Mouse (Mus musculus) limb, embryonic 11.5 days (tissue): Measurements from ENCODE around the gene Fgfr2. TPM values are rescaled to one million over a fixed set of nuclear protein-coding genes. Genes with fewer than 3 reads are reported as not detected.

Source experiments
- ATAC-seq: fragments of 200-750 bp; cut with Nextera tagmentation; 2 replicates; pipeline ENCODE4 v1.8.0; 2017; ENCODE audit warnings: low read depth; ENCODE audit not compliant: insufficient number of reproducible peaks, low FRiP score, low TSS enrichment
- DNase-seq: peaks from one replicate; pipeline ENCODE4 v3.0.0-alpha.2; 2015; ENCODE audit warnings: low spot score
- H3K27ac ChIP-seq: fragments of 300-500 bp; sonication (generic); replicated peaks from 2 replicates; pipeline ENCODE4 v1.5.1; 2014; ENCODE audit warnings: low read depth, mild to moderate bottlenecking, low read length
- H3K27me3 ChIP-seq: fragments of 300-500 bp; sonication (generic); 2 replicates; pipeline ENCODE4 v1.6.1; 2014; ENCODE audit warnings: mild to moderate bottlenecking, low read length, mixed read lengths; ENCODE audit not compliant: control insufficient read depth, insufficient read depth
- H3K36me3 ChIP-seq: fragments of 300-500 bp; sonication (generic); 2 replicates; pipeline ENCODE4 v1.6.1; 2014; ENCODE audit warnings: mild to moderate bottlenecking, low read length, moderate library complexity, mixed read lengths; ENCODE audit not compliant: control insufficient read depth, insufficient read depth
- H3K4me1 ChIP-seq: fragments of 300-500 bp; sonication (generic); 2 replicates; pipeline ENCODE4 v1.6.1; 2014; ENCODE audit warnings: low read length, mixed read lengths; ENCODE audit not compliant: control insufficient read depth, insufficient read depth
- H3K4me2 ChIP-seq: fragments of 300-500 bp; sonication (generic); 2 replicates; pipeline ENCODE4 v1.6.1; 2014; ENCODE audit warnings: low read depth, mild to moderate bottlenecking, moderate library complexity; ENCODE audit not compliant: severe bottlenecking
- H3K4me3 ChIP-seq: fragments of 300-500 bp; sonication (generic); 2 replicates; pipeline ENCODE4 v1.5.1; 2014; ENCODE audit warnings: low read depth, low read length
- H3K9ac ChIP-seq: fragments of 300-500 bp; sonication (generic); 2 replicates; pipeline ENCODE4 v1.6.1; 2014; ENCODE audit warnings: mild to moderate bottlenecking, low read length
- H3K9me3 ChIP-seq: fragments of 300-500 bp; sonication (generic); 2 replicates; pipeline ENCODE4 v1.6.1; 2016; ENCODE audit warnings: low read length; ENCODE audit not compliant: control insufficient read depth
- WGBS: fragments of 180-500 bp; shearing (Covaris S2); extraction: QIAGEN DNeasy Blood & Tissue Kit; methylation state at CpG from one replicate; pipeline ENCODE4 v1.1.7; 2014; 5-methylcytosine and 5-hydroxymethylcytosine counted together
- polyA plus RNA-seq: library from polyadenylated mRNA; unstranded; fragments of >200 nt; fragmentation: Nextera tagmentation; extraction: Ambion mirVana; gene quantifications from 2 replicates; pipeline ENCODE4 v1.2.1, GENCODE M21; 2014

Gene Fgfr2
- polyA plus RNA-seq, 1 experiment from 2014 or later = 60.1 TPM

DNA sequence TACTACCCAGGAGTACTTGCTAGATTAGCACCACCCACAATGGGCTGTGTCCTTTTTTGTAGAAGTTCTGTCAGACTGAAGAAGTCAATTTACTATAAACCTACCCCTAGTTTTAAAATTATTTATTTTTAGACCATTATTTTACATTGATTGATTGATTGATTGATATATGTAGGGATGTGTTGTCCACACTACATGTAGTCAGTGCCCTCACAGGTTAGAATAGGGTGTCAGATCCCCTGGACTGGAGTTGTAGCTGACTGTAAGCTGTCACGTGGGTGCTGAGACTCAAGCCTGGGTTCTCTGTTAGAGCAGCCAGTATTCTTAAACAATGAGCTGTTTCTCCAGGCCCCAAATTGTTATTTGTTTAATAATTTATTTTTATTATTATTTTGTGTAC lies 229.8 kb downstream of the Fgfr2 start:
- H3K4me3 ChIP-seq = no peak overlapping the region
- H3K9ac ChIP-seq = no peak overlapping the region
- H3K27ac ChIP-seq = no peak overlapping the region
- ATAC-seq (no peak), DNase-seq (no peak)
- 0 out of 2 replicates have a peak, but pooled peaks cover 2% of the 10 kb centered on the region for H3K9me3 ChIP-seq
- H3K4me1 ChIP-seq = no peaks in the 10 kb centered on the region
- WGBS = 59% methylated on average over 1 of the region's 1 CpGs
- no peak overlapping the region for H3K4me2 ChIP-seq
- H3K27me3 ChIP-seq = no peaks in the 10 kb centered on the region
- no peaks in the 10 kb centered on the region for H3K36me3 ChIP-seq

DNA sequence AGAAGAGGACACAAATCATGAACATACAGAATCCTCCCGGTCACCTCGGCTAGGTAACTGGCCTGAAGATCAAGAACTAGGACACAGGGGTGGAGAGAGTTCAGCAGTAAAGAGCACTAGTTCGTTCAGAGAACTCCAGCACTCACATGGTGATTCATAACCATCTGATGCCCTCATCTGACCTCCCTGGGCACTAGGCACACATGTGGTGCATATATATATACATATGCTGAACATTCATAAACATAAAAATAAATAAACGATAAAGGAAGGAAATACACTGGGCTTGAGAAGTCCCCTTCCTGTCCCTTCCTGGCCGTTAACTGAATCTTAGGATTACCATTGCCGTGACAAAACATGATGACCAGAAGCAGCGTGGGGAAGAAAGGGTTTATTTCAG lies 230.3 kb downstream of the Fgfr2 start:
- Histone ChIP-seq H3K4me2 (no peak overlapping the region), H3K9ac (no peak overlapping the region), H3K9me3 (0 out of 2 replicates have a peak, but pooled peaks cover 2% of the 10 kb centered on the region), H3K27ac (no peak overlapping the region), H3K4me3 (no peak overlapping the region), H3K27me3 (no peaks in the 10 kb centered on the region), H3K36me3 (no peaks in the 10 kb centered on the region), H3K4me1 (no peaks in the 10 kb centered on the region)
- ATAC-seq = no peak
- WGBS = 76% methylated on average over 7 of the region's 7 CpGs
- DNase-seq = no peak

DNA sequence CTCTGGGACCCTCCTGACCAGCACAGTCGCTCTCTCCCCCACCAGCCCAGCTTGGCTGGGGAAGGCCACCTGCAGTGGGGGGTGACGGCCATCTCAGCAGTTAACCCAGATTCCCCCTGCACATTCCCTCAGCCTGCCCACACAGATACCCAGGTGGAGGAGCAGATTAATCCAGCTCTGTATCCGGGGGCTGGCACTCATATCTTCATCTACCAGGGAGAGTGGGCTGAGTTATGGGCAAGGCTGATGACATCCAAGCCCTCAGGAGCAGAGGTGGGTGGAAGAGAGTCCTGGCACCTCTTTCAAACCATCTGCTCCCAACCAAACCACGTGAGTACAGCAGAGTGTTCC lies 230.9 kb downstream of the Fgfr2 start:
- Histone ChIP-seq H3K27me3 (no peaks in the 10 kb centered on the region), H3K4me2 (no peak overlapping the region), H3K27ac (no peak overlapping the region), H3K4me1 (no peaks in the 10 kb centered on the region), H3K9ac (no peak overlapping the region), H3K36me3 (no peaks in the 10 kb centered on the region), H3K4me3 (no peak overlapping the region), H3K9me3 (0 out of 2 replicates have a peak, but pooled peaks cover 2% of the 10 kb centered on the region)
- ATAC-seq (no peak), DNase-seq (no peak)
- WGBS = 66% methylated on average over 4 of the region's 4 CpGs

DNA sequence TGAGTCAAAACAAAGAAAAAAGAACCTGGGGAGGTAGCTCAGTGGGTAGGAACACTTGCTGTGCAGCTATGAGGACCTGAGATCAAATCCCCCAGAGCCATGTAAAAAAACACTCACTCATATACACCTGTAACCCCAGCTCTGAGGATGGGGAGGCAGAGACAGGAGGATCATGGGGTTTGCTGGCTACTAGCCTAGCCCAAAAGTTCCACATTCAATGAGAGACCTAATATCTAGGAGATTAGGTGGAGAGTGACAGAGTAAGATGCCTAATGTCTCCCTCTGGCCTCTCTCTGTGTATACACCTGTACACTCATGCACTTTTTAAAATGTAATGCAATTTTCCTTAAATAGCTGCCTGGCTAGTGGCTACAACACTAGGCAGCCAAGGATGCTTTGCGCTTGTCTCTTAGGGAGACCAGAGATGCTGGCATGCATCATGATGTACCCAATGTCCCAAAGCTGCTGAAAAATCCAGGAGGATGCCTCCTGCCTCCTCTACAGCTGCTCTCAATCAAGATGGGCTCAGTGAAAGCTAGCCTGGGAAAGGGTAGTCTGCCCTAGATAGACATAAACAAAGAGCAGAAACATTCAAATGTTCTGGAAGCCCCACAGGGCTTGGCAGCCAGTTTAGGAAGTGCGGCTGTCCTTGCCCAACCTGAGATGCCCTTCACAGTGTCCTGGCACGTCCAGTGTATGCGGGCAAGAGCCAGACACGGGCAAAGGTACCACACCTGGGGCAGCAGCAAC lies 231.4 kb downstream of the Fgfr2 start:
- Histone ChIP-seq H3K4me3 (no peak overlapping the region), H3K9ac (no peak overlapping the region), H3K36me3 (no peaks in the 10 kb centered on the region), H3K9me3 (no peaks in the 10 kb centered on the region), H3K27ac (no peak overlapping the region), H3K4me1 (no peaks in the 10 kb centered on the region), H3K4me2 (no peak overlapping the region), H3K27me3 (no peaks in the 10 kb centered on the region)
- ATAC-seq (no peak), DNase-seq (no peak)
- 87% methylated on average over 5 of the region's 5 CpGs for WGBS

DNA sequence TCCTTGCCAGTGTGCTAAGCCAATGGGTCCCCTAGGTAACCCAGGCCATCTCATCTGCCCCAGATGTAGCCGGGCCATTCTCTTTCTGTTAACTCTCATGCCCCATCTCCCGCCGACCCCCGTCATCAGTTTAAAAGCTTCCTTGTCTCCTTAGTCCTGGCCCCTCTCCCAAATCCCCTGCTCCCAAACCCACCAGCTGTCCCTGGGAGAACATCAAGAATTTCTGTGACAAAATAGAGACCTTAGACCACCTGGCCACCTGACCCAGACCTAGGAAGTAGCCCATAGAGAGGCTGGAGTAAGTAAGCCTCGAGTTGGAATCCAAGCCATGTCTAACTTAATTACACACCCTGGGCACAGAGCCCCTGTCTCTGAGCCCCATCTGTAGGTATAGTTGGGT lies 232.9 kb downstream of the Fgfr2 start:
- no peaks in the 10 kb centered on the region for H3K4me1 ChIP-seq
- no peaks in the 10 kb centered on the region for H3K27me3 ChIP-seq
- H3K4me2 ChIP-seq = no peak overlapping the region
- H3K9ac ChIP-seq = no peak overlapping the region
- no peak overlapping the region for H3K4me3 ChIP-seq
- ATAC-seq = no peak
- no peak overlapping the region for H3K27ac ChIP-seq
- no peaks in the 10 kb centered on the region for H3K9me3 ChIP-seq
- H3K36me3 ChIP-seq = no peaks in the 10 kb centered on the region
- WGBS = 93% methylated on average over 5 of the region's 5 CpGs
- DNase-seq = no peak

DNA sequence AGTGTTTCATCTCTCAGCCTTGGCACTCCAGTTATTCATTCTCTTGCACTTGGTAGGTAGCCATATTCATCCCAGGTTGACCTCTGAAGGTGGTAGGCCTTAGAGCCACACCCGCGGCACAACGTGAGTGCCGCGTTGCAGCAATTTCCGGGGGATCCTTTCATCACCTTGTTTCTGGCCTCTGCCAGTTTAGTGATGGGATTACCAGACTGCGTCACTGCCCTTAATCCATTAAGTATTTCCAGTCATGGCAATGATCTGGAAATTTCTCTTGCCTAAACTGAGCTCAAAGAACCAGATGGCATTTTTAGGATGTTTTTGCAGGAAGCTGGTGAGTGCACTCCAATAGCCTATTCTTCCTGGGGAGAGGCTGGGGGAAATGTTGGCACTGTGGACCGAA lies 233.5 kb downstream of the Fgfr2 start:
- ATAC-seq (no peak), DNase-seq (no peak)
- Histone ChIP-seq H3K9ac (no peak overlapping the region), H3K27me3 (no peaks in the 10 kb centered on the region), H3K4me3 (no peak overlapping the region), H3K27ac (no peak overlapping the region), H3K9me3 (no peaks in the 10 kb centered on the region), H3K4me1 (no peaks in the 10 kb centered on the region), H3K36me3 (no peaks in the 10 kb centered on the region; the same call in 1 of the 2 replicates), H3K4me2 (no peak overlapping the region)
- 92% methylated on average over 8 of the region's 8 CpGs for WGBS

DNA sequence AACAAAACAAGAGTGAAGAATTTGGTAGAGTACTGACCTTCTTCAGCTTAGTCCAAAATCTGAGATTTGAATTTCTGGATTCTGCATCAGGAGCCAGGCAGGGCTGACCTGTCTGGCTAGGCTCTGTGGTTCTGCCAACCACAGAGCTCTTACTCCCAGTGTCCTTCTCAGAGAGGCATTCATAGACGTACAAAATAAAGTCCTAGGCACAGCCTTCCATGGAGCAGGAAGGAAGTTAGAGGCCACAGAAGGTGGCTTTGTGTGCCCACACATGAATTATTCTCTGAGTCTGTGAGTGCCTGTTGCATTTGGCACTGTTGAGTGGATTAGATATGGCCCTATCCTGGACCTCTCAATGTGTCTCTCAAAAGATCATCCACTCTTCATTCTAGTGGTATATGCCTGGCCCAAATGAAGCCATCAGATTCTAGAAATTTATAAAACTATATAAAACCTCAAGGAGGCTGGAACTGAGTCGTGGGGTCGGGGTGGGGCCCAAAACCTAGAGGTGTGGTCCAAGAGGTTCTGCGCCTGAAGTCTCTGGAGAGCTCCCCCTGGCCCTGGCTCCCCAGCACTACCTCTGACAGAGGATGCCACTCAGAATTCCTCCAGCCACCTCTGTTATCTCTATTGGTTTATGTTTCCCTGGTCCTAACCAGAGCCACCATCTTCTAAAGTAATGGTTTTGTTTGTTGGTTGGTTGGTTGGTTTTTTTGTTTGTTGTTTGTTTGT lies 234.5 kb downstream of the Fgfr2 start:
- no peak overlapping the region for H3K4me3 ChIP-seq
- 69% methylated on average over 4 of the region's 4 CpGs for WGBS
- DNase-seq (no peak), ATAC-seq (no peak)
- no peaks in the 10 kb centered on the region for H3K9me3 ChIP-seq
- H3K27ac ChIP-seq = no peak overlapping the region
- no peak overlapping the region for H3K9ac ChIP-seq
- H3K4me1 ChIP-seq = no peaks in the 10 kb centered on the region
- peaks cover 3% of the 10 kb centered on the region; the same call in 1 of the 2 replicates for H3K36me3 ChIP-seq
- H3K4me2 ChIP-seq = no peak overlapping the region
- no peaks in the 10 kb centered on the region for H3K27me3 ChIP-seq

DNA sequence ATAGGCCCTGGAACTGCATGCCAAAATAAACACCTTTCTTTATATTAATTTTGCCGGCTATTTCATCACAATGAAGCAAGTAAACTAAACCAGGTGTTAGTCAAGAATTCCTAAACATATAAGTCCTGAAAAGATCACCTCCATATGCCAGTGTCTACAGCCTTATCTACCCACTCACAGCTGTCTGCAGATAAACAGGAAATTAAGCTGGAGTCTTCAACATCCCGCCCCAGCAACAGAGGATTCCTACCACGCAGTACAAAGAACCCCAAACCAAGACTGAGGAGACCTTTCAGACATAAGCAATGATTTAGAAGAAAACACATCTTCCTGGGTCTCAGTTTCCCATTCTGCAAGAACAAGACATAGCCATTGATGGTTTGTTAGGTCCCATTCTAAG lies 235.1 kb downstream of the Fgfr2 start:
- Histone ChIP-seq H3K9ac (no peak overlapping the region), H3K4me3 (no peak overlapping the region), H3K27me3 (no peaks in the 10 kb centered on the region), H3K4me1 (no peaks in the 10 kb centered on the region), H3K36me3 (peaks cover 7% of the 10 kb centered on the region; the same call in 1 of the 2 replicates), H3K27ac (peak overlapping the region; percentile 65), H3K9me3 (no peaks in the 10 kb centered on the region), H3K4me2 (no peak overlapping the region)
- DNase-seq (no peak), ATAC-seq (no peak)
- 77% methylated on average over 3 of the region's 3 CpGs for WGBS
